Mouse (Mus musculus): ENCODE measurements around the gene A430005L14Rik.

The A430005L14Rik gene

GRCm38 (mm10) chr4:153968063-153968462, 11.0 kb downstream of the A430005L14Rik start:
- DNase-seq (ENCODE audit: extremely low spot score, low read depth, low spot score) = no peak

- peak; percentile 79 for DNase-seq (ENCODE audit: extremely low spot score, low read depth, low spot score)
Measured at GRCm38 (mm10) chr4:153974431-153975291, 17.6 kb downstream of the A430005L14Rik start, which contains the start of the genes Dffb and Cep104. Gene Dffb, minus strand, starts transcription at chr4:153975126. Gene Cep104, plus strand, starts transcription at chr4:153975194.

DNA sequence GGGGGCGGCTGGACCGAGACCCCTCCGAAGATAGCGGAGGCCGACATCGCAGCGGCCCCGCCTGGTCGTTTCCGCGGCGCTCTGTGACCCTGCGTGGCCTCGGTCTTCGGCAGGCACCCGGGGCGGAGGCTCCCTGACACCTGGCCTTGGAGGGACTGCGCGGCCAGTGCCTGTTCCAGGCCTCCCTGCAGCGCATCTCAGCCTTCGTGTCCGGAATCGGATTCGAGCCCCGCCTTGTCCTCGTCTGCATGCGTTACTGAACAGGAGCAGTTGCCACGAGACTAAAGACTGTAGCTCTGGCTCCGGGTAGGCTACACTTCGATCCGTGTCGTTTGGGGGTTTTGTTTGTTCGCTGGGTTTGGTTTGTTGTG, 18.2 kb downstream of the A430005L14Rik start:
- DNase-seq (ENCODE audit: extremely low spot score, low read depth, low spot score) = no peak

DNA sequence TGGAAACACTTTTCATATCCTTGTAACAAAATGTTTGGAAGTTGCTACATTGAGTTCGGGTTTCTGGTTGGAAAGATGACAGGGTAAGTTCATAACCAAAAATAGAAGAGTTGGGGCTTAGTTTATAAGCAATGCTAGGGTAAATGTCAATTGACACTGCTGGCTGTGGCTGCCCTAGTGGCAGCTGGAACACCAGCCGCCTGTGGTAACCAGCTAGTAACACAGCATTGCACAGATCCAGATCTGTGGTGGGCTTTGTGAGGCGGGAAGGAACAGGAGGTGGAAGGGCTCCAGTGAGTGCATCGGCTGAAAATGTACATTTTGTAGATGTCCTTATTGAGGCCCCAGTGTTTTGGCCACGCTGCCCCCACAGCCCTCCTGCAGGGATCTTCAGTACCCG, 18.7 kb downstream of the A430005L14Rik start:
- DNase-seq (ENCODE audit: extremely low spot score, low read depth, low spot score) = no peak

GRCm38 (mm10) chr4:153979243-153979642, 22.2 kb downstream of the A430005L14Rik start:
- no peak for DNase-seq (ENCODE audit: extremely low spot score, low read depth, low spot score)

GRCm38 (mm10) chr4:153980470-153980869, 23.4 kb downstream of the A430005L14Rik start:
- DNase-seq (ENCODE audit: extremely low spot score, low read depth, low spot score) = no peak

- DNase-seq (ENCODE audit: extremely low spot score, low read depth, low spot score) = no peak
Measured at GRCm38 (mm10) chr4:153992715-153993114, 35.7 kb downstream of the A430005L14Rik start.

DNA sequence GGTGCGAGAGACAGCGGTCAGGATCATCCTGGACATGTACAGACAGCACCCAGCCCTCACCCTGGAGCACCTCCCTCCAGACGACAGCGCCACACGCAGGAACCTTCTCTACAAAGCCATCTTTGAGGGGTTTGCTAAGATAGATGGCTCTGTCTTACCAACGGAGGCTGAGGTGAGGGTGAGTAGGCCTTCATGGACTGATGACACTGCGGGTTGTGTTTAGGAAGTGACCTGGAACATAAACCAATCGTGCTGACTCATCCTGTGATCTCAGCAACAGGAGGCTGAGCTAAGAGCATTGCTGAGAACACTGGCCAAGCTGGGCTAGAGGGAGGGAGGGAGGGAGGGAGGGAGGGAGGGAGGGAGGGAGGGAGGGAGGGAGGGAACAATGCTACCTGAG, 36.5 kb downstream of the A430005L14Rik start:
- no peak for DNase-seq (ENCODE audit: extremely low spot score, low read depth, low spot score)

DNA sequence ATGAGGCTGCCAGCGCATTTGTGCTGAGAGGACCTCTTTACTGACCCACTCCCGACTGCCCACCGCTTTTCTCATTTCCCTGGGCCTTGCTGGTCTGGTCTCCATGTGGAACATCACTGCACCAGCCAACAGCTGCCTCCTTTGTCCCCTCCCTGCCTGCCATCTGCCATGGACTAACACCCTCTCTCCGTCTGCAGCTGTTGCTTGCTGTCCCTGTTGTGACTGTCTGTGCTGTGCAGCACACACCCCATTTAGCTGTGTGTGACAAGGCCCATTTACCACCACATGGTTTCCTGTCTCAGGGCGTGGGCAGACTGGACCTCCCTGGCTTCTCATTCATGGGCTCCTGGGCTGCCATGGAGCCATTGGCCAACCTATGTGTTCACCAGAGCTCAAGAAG, 48.5 kb downstream of the A430005L14Rik start:
- DNase-seq (ENCODE audit: extremely low spot score, low read depth, low spot score) = no peak

DNA sequence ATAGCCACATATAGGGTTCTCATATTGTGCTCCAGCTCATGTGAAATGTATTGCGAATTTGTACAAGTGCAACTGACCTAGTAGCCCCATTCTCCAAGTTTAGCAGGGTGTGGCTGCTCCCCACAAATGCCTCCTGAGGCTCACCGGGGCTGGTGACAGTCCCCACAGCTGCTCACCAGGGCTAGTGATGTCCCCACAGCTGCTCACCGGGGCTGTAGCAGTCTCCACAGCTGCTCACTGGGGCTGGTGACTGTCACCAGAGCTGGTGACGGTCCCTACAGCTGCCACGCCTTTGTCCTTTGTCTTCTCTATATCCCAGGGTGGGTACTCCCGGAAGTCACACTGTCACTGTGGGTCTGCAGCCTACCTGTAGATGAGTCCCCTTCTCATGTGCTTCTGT, 49.2 kb downstream of the A430005L14Rik start:
- DNase-seq (ENCODE audit: extremely low spot score, low read depth, low spot score) = no peak

DNA sequence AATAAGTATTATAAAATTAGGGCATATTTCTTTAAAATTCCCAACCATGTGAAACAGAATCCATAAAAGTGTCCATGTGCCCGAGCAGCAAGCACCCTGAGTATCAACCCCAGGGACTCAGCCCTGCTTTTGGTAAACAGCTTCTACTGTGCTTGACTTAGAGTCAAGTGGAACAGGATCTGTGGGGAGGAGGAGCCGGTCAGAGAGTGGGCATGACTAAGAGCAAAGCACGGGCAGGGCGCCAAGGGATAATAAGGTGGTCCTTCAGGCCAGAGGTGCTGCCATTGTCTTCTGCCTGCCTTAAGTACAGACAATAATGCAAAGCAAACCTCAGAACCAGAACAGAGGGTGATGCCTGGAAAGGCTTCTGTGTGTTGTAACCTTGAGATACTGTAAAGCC, 50.7 kb downstream of the A430005L14Rik start:
- DNase-seq (ENCODE audit: extremely low spot score, low read depth, low spot score) = no peak

- DNase-seq (ENCODE audit: extremely low spot score, low read depth, low spot score) = peak; percentile 24
Measured at GRCm38 (mm10) chr4:154010907-154011645, 54.0 kb downstream of the A430005L14Rik start.
